Mouse (Mus musculus): ENCODE data around the gene Nrsn2.

DNA sequence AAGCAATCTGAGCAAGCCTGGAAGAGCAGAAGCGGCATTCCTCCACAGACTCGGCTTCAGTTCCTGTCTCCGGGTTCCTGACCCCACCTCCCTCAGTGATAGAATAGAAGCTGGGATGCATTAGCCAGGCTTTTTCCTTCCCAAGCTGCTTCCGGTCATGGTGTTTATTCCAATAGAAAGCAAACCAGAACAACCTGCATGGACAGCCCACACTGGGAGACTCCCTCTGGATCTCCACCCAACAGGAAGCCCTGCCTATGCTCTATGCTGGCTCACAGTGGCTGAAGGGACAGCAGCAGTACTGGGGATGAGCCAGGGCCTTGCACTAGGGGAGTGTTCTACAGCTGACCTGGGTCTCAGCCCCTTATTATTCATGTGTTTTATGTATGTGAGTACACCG is 48.5 kb downstream of the Nrsn2 start:
- TF ChIP-seq RCOR1 (conservative IDR thresholded peaks at IDR 0.05; ENCODE audit: low read depth, low read length) (no peak), CTCF (conservative IDR thresholded peaks at IDR 0.05 in 1 of 2, IDR thresholded peaks at IDR 0.05 in 1 of 2; ENCODE audit: low read depth in 2 of 2, low read length in 2 of 2) (no peak), POLR2A (IDR thresholded peaks at IDR 0.05; ENCODE audit: low read depth, low read length) (no peak), POLR2AphosphoS2 (IDR thresholded peaks at IDR 0.05; ENCODE audit: low read depth, low read length) (no peak), USF1 (IDR thresholded peaks at IDR 0.05; ENCODE audit: low read depth, low read length) (no peak), NRF1 (IDR thresholded peaks at IDR 0.05; ENCODE audit: low read depth, low read length) (no peak), NELFE (IDR thresholded peaks at IDR 0.05; ENCODE audit: low read depth, low read length) (no peak), IRF4 (IDR thresholded peaks at IDR 0.05; ENCODE audit: low read depth, low read length) (no peak), SIN3A (IDR thresholded peaks at IDR 0.05; ENCODE audit: low read length) (no peak)
